Mouse (Mus musculus) spleen, postnatal 14 days (tissue): ENCODE measurements at regions not wholly inside any gene's neighbourhood (a gene's known extent, or its start where the extent isn't known, plus 50 kb on each side); places are given as distances from the start of the nearest gene placed in this dataset.

Experiments
- DNase-seq, 2 experiments: peaks; one replicate each; pipeline ENCODE4 v3.0.0; 2021 to 2022; ENCODE audit warnings: low spot score in 2 of 2

DNA sequence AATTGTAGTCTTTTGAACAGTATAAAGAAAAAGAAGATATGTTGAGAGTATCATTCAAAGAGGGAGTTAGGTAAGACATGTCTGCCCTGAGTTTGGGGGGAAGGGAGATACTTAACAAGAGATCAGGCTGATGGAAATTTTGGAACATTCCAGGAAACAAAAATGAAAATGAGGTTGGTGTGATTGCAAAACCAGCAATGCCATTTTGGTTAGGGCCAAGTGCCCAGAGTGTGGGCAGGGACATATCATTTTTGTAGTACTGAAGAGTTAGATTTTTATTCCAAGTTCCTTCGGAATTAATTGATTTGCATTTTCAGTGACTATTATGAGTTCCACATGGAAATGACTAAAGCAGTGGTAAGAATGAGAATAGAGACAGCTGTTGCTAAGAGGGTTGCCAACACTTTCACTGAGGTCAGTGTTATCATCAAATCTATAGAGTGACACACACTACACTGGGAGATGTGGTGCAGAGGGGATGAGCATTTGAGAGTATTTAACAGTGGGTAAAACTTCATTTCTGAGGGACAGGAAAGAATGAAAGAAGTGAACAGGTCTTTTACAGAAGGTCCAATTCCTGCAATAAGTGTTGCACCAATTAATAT, 105.1 kb upstream of the Erbb4 start:
- DNase-seq = no peak

DNA sequence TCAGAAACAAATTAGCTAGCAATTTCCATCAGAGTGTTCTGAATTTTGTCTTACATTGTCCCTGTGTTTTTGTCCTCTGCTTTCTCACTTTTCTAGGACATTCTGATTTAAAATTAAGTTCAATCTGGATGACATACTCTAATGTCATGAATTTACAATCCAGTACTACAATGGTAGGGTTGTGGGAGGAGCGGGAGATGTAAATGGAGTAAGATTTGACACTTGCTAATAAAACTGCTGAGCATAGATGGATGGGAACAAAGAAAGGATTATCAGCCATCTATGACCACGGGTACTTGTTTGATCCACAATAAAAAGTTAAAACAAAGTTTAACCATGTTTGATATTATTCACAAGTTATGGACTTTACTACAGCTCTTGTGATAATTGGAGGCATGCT, 94.9 kb upstream of the Erbb4 start:
- no peak for DNase-seq

DNA sequence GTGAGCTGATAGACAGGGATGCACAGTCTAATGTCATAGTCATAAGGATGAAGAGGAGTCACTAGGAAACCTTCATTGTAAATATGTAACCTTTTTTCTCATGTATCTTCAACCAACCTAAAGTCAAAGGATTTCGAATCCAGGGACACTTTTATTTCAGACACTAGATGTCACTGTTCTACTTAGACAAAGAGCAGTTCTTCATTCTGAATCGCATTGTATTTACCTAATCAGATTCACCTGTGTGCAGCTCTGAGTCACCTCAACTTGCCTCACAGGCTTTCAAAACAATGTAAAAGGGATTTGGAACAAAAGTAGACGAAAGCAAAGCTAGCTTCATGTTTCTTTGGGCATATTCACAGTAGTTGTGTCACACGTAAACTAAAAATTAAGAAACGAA, 57.3 kb upstream of the Erbb4 start:
- no peak for DNase-seq
